Mouse (Mus musculus) ES-E14 (cell line): ENCODE measurements at regions not wholly inside any gene's neighbourhood (a gene's known extent, or its start where the extent isn't known, plus 50 kb on each side); places are given as distances from the start of the nearest gene placed in this dataset.

Experiments used
- DNase-seq: peaks from one replicate; pipeline ENCODE4 v3.0.0-alpha.2; 2013; ENCODE audit warnings: low read depth, low spot score
- H3K27ac ChIP-seq: 2 replicates; pipeline ENCODE4 v1.5.1; 2012; ENCODE audit warnings: low read depth, mild to moderate bottlenecking, low read length, moderate library complexity, mixed read lengths; ENCODE audit not compliant: poor library complexity, insufficient read depth, severe bottlenecking
- H3K36me3 ChIP-seq: 2 replicates; pipeline ENCODE4 v1.6.1; 2012; ENCODE audit warnings: mild to moderate bottlenecking, low read length, moderate library complexity, mixed read lengths; ENCODE audit not compliant: control insufficient read depth, poor library complexity, insufficient read depth, severe bottlenecking
- H3K4me1 ChIP-seq, 2 experiments: fragments of 150-350 bp in 1 of 2; sonication (generic) in 1 of 2; 2 replicates each; pipeline ENCODE4 v1.6.1; 2012; ENCODE audit warnings: low read length in 2 of 2, mild to moderate bottlenecking in 1 of 2, mixed read lengths in 1 of 2; ENCODE audit not compliant: control insufficient read depth in 2 of 2, insufficient read depth in 2 of 2, poor library complexity in 1 of 2
- H3K4me3 ChIP-seq, 2 experiments: fragments of 150-350 bp in 1 of 2; sonication (generic) in 1 of 2; 2 replicates each; pipeline ENCODE4 v1.5.1; 2012; ENCODE audit warnings: low read length in 2 of 2, low read depth in 1 of 2, mild to moderate bottlenecking in 1 of 2, mixed read lengths in 1 of 2; ENCODE audit not compliant: insufficient read depth in 1 of 2, poor library complexity in 1 of 2, severe bottlenecking in 1 of 2
- H3K9ac ChIP-seq: 2 replicates; pipeline ENCODE4 v1.6.1; 2012; ENCODE audit warnings: low read depth, mild to moderate bottlenecking, low read length, mixed read lengths; ENCODE audit not compliant: poor library complexity, insufficient read depth, severe bottlenecking
- H3K9me3 ChIP-seq: fragments of 150-350 bp; sonication (generic); 2 replicates; pipeline ENCODE4 v1.6.1; 2012; ENCODE audit warnings: low read depth, mild to moderate bottlenecking, low read length; ENCODE audit not compliant: control insufficient read depth, insufficient read depth
- CHD2 ChIP-seq: IDR thresholded peaks from 2 replicates; pipeline ENCODE4 v1.6.1; 2014; ENCODE audit warnings: mild to moderate bottlenecking, low read depth, low read length, inconsistent platforms
- HCFC1 ChIP-seq: IDR thresholded peaks from 2 replicates; pipeline ENCODE4 v1.6.1; 2012; ENCODE audit warnings: low read length, inconsistent platforms, borderline replicate concordance; ENCODE audit not compliant: insufficient read depth
- MAFK ChIP-seq: IDR thresholded peaks from 2 replicates; pipeline ENCODE4 v1.6.1; 2014; ENCODE audit warnings: mild to moderate bottlenecking, low read depth, low read length, inconsistent platforms; ENCODE audit not compliant: insufficient read depth
- ZC3H11A ChIP-seq: IDR thresholded peaks from 2 replicates; pipeline ENCODE4 v1.6.1; 2012; ENCODE audit warnings: low read depth, mild to moderate bottlenecking, inconsistent platforms, low read length, borderline replicate concordance
- ZNF384 ChIP-seq: IDR thresholded peaks from 2 replicates; pipeline ENCODE4 v1.6.1; 2012; ENCODE audit warnings: low read depth, low read length, inconsistent platforms
- in situ Hi-C, 2 experiments: fragments of 600-800 bp; cut with MboI; formaldehyde crosslinking; loops; one replicate each; pipeline ENCODE4 v1.15.1; 2025; ENCODE audit warnings: low sequenced_read_pairs in 2 of 2, inconsistent platforms in 1 of 2; ENCODE audit not compliant: unreplicated experiment in 2 of 2

DNA sequence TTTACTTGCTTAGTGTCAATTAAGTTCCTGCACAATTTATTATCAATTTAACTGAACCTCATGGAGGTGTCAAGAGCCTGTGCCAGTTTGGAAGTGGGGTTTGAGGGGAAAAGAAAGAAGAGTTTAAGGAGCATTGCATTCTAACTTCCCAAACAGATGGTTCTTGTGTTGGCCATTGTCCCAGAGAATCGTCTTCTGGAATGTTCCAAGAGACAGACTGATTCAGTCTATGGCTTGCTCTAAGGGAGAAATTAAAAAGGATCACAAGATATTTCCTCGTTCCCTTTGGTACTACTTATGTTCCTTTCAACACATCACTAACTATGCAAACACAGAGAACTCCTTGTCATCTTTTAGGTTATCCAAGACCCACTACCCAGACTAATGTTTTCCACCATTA, 353.1 kb upstream of the Galnt5 start:
- TF ChIP-seq ZNF384 (no peak), ZC3H11A (no peak), MAFK (no peak), CHD2 (no peak), HCFC1 (no peak)
- in situ Hi-C loops = no loop called here
- H3K4me3 ChIP-seq = no peak overlapping the region
- no peaks in the 10 kb centered on the region for H3K9me3 ChIP-seq
- DNase-seq = no peak
- no peak overlapping the region for H3K9ac ChIP-seq
- no peak overlapping the region for H3K27ac ChIP-seq
- H3K36me3 ChIP-seq = no peaks in the 10 kb centered on the region
- H3K4me1 ChIP-seq = no peaks in the 10 kb centered on the region

DNA sequence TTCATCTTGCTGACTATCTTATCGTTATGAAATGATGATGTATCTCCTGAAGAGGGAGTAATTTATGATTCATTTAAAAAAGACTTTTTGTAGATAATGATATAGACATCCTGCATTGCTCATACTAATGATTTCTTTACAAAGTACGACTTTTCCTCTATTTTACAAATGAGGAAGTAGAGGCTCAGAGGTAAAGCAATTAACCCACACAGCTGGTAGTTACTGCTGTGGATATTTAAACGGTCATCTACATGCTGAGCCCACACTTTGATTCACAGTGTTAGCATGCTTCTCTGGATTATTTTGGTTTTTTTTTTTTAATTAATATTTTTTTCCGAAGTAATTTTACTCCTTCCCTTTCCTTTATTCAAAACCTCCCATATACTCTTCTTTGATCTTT, 348.7 kb upstream of the Galnt5 start:
- no peaks in the 10 kb centered on the region for H3K36me3 ChIP-seq
- TF ChIP-seq CHD2 (no peak), MAFK (no peak), HCFC1 (no peak), ZNF384 (no peak), ZC3H11A (no peak)
- no peaks in the 10 kb centered on the region for H3K4me1 ChIP-seq
- H3K27ac ChIP-seq = no peak overlapping the region
- no peak overlapping the region for H3K9ac ChIP-seq
- H3K4me3 ChIP-seq = no peak overlapping the region
- in situ Hi-C loops = no loop called here
- no peak for DNase-seq
- no peaks in the 10 kb centered on the region for H3K9me3 ChIP-seq

DNA sequence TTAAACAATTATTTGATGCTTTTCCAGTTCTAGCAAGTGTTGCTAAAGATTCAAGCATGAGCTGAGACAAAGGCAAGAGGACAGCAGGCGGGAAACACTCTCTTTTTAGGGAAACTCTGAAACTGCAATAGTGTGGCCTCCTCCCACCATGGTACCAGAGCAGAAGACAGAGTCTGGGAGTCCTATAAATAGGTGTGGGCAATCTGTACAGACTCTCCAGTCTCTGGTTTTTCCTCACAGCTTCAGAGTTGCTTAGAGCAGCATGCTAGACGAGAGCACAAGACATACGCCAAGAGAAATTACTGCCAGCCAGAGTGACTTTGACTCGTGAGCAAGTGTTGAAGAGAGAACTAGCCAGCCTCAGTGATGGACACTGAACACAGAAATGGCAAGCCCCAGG, 340.3 kb upstream of the Galnt5 start:
- in situ Hi-C loops = no loop called here
- H3K27ac ChIP-seq = no peak overlapping the region
- no peak overlapping the region for H3K9ac ChIP-seq
- H3K4me3 ChIP-seq = no peak overlapping the region
- no peak for DNase-seq
- H3K36me3 ChIP-seq = no peaks in the 10 kb centered on the region
- no peaks in the 10 kb centered on the region for H3K9me3 ChIP-seq
- no peaks in the 10 kb centered on the region for H3K4me1 ChIP-seq
- no peak for TF ChIP-seq ZC3H11A

DNA sequence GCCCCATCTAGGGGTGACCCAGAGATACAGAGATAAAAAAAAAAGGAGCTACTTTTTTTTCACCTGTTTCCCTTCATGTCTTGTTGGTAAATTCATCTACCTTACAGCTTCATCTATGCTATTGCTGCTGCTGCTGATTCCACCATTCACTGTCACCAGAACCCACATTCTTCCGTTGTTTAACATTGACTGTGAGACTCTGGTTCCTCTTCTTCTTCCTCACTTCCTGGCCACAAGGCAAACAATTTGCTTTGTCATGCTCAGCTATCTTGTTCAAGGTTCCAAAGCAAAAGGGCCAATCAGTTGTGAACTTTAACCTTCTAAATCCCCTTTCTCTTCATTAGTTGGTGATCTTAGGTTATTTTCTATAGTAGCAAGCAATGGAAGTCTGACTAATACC, 335.8 kb upstream of the Galnt5 start:
- H3K27ac ChIP-seq = no peak overlapping the region
- in situ Hi-C loops = no loop called here
- TF ChIP-seq ZC3H11A = no peak
- no peak for TF ChIP-seq ZNF384
- no peak for TF ChIP-seq HCFC1
- TF ChIP-seq MAFK = no peak
- no peak for TF ChIP-seq CHD2
- H3K4me1 ChIP-seq = no peaks in the 10 kb centered on the region
- H3K9ac ChIP-seq = no peak overlapping the region
- DNase-seq = no peak
- H3K9me3 ChIP-seq = no peaks in the 10 kb centered on the region
- H3K4me3 ChIP-seq = no peak overlapping the region
- H3K36me3 ChIP-seq = no peaks in the 10 kb centered on the region

DNA sequence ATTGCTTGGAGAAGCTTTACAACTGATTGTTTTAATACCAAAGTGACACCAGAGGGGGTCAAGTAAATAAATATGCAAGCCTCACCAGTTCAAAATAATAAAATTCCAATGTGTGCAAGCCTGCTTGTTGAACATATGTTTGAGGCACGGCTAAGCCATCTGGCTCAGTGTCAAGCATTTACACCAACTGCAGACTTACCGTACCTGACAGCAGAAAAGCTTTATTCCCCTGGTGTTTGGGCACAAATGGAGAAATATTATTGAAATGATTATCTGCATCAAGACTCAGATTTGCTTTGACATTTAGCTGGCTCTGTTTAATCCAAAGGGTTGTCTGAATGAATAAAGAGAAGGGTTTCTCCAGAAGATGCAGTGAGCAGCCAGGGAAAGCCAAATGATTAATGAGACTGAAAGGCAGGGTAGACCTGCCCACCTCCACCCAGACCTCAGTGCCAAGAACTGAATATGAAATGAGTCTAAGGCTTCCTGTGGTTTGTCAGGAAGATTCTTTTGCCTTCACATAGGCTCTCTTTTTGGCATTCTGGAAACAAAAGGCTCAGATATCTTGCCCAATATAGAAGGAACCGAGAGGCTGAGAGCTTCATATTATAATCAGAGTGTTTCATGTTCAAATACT, 325.6 kb upstream of the Galnt5 start:
- Histone ChIP-seq H3K27ac (no peak overlapping the region), H3K36me3 (no peaks in the 10 kb centered on the region), H3K9me3 (no peaks in the 10 kb centered on the region), H3K9ac (no peak overlapping the region), H3K4me1 (no peaks in the 10 kb centered on the region), H3K4me3 (no peak overlapping the region)
- TF ChIP-seq ZNF384 (no peak), ZC3H11A (no peak), CHD2 (no peak), HCFC1 (no peak), MAFK (no peak)
- in situ Hi-C loops = no loop called here
- no peak for DNase-seq
